Mouse (Mus musculus) central nervous system, embryonic 18 days (tissue): ENCODE results near the gene 1110004F10Rik. TPM values are rescaled to one million over a fixed set of nuclear protein-coding genes. Genes with fewer than 3 reads are reported as not detected.

Source experiments
- polyA plus RNA-seq: library from polyadenylated mRNA; depleted of rRNA; stranded (reverse); fragments of >200 nt; gene quantifications from 2 replicates; pipeline ENCODE4 v1.2.3, GENCODE M21; 2012; rRNA removed

1110004F10Rik gene
- polyA plus RNA-seq, result 219 and 229 TPM in 2 replicates

DNA sequence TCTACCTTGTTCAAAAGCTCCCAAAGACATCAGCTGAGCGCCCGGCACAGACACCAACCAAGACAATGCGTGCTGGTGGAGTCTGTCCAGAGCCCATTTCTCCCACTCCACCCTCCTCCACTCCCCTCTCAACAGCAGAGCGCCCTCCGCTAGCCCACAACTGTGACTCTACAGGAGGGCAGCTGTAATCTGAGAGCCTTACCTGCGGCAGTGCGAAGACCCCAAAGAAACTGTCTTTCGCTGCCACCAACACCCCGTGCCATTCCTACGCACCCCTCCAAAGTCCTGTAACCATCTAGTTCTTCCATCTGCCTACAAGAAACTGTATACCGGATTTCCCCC, at the start of gene 1110004F10Rik:
1110004F10Rik (plus strand) TSS at position 202 of the 342 bp plus-strand sequence.

DNA sequence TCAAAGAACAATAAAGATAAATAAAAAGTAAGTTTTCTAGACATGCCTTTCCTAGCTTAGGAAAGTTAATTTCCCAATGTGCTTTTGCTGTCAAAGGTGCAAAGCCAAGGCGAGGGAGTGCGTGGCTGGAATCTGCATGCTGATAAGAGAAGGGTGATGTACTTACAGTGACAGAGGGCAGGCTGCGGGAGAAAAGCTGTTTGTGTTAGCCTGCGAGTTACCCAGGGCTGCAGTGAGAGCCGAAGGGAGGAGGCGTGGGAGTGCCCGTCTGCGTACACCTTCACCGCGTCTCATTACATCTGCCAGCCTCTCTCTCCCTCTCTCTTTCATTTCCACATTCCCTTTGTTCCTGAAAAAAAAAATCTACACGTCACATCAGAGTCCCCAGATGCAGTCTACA, 686 bp upstream of the 1110004F10Rik start, which contains the start of gene Sox6:
Sox6 (minus strand) TSS at position 286 of the 400 bp plus-strand sequence.

DNA sequence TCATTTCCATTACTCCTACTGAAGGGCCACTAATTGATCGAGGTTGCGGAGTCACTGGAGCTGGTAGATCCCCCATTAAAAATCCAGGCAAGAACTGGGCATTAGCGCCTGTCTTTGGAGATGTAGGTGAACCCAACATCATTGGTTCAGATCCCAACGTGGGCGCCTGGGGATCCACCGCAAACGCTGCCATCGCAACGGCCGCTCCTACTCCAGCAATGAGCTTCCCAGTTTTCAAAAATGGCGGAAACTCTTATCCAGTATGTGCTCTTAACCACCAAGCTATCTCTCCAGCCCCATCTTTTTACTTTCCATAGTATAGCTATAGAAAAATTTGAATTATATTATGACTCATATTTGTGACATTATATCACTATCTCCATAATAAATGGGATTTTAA, 45.2 kb downstream of the 1110004F10Rik start, which contains the start of gene Gm4353:
Gm4353 (minus strand) TSS at position 270 of the 400 bp plus-strand sequence.

Other genes starting within 250 kb of the 1110004F10Rik start
- 11.9 and 13.2 TPM in 2 replicates for gene Sox6, start 601 bp upstream of the 1110004F10Rik start, polyA plus RNA-seq
- 0.65 and 1.3 TPM in 2 replicates for gene Gm4353, start 45.2 kb downstream of the 1110004F10Rik start, polyA plus RNA-seq